Mouse (Mus musculus) embryonic facial prominence, embryonic 12.5 days (tissue): ENCODE data around the gene Gm49383. TPM values are rescaled to one million over a fixed set of nuclear protein-coding genes. Genes with fewer than 3 reads are reported as not detected.
A peak's percentile ranks its signal among the peaks of the same experiment; 100 is the strongest.

Experiments used
- ATAC-seq: fragments of 200-750 bp; cut with Nextera tagmentation; 2 replicates; pipeline ENCODE4 v1.8.0; 2017; ENCODE audit not compliant: insufficient number of reproducible peaks, insufficient read depth, low FRiP score, low TSS enrichment
- H3K27ac ChIP-seq: fragments of 300-500 bp; sonication (generic); 2 replicates; pipeline ENCODE4 v1.5.1; 2016; ENCODE audit warnings: mild to moderate bottlenecking
- H3K27me3 ChIP-seq: fragments of 300-500 bp; sonication (generic); 2 replicates; pipeline ENCODE4 v1.6.1; 2016; ENCODE audit warnings: mild to moderate bottlenecking, moderate library complexity
- H3K36me3 ChIP-seq: fragments of 300-500 bp; sonication (generic); 2 replicates; pipeline ENCODE4 v1.6.1; 2016; ENCODE audit warnings: mild to moderate bottlenecking
- H3K4me1 ChIP-seq: fragments of 300-500 bp; sonication (generic); 2 replicates; pipeline ENCODE4 v1.6.1; 2016
- H3K4me2 ChIP-seq: fragments of 300-500 bp; sonication (generic); replicated peaks from 2 replicates; pipeline ENCODE4 v1.6.1; 2016; ENCODE audit warnings: mild to moderate bottlenecking, moderate library complexity
- H3K4me3 ChIP-seq: fragments of 300-500 bp; sonication (generic); 2 replicates; pipeline ENCODE4 v1.5.1; 2016; ENCODE audit warnings: mild to moderate bottlenecking
- H3K9ac ChIP-seq: fragments of 300-500 bp; sonication (generic); 2 replicates; pipeline ENCODE4 v1.6.1; 2016; ENCODE audit warnings: mild to moderate bottlenecking, moderate library complexity
- H3K9me3 ChIP-seq: fragments of 300-500 bp; sonication (generic); 2 replicates; pipeline ENCODE4 v1.6.1; 2016; ENCODE audit warnings: mild to moderate bottlenecking, moderate library complexity
- WGBS: fragments of 180-500 bp; shearing (Covaris S2); methylation state at CpG from one replicate; pipeline ENCODE4 v1.1.7; 2016; 5-methylcytosine and 5-hydroxymethylcytosine counted together
- polyA plus RNA-seq: library from polyadenylated mRNA; unstranded; fragments of >200 nt; fragmentation: Nextera tagmentation; extraction: Ambion mirVana; gene quantifications from 2 replicates; pipeline ENCODE4 v1.2.1, GENCODE M21; 2016

Gene Gm49383
- polyA plus RNA-seq, 1 experiment from 2014 or later: 31.3 TPM

DNA sequence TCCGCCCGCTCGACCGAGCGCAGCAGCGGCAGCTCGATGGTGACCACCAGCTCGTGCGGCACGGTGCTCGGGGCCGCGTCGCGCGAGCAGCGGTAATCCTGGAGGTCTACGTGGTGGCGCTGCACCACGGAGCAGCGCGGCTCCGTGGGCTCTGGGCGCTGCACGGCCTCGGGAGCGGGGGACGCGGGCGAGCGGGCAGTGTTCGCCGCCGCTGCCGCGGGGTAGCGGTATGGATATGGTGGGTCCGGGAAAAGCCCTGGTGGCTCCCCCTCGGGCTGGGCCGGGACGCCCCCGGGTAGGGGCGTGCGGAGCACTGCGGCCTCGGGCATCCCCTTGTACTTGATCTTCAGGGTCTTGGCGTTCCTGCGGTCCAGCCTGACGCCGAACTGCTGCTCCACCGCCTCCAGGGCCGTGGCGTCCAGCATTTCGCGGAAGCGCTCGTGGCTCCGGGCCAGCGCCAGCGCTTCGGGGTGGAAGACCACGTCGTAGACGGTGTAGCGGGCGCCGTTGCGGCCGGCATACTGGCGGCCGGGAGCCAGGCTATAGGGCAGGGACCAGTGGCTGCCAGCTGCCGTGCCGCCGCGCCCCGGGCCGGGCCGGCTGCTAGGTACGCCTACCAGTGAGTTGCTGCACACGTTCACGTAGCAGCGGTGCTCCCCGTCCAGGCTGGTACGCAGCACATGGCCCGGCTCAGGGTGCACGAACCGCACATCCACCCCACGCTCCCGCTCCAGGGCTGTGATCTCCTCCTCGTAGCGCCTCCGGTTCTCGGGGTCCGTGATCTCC, 667 bp upstream of the Gm49383 start:
- peak overlapping the region; percentile 85 for H3K9ac ChIP-seq
- H3K36me3 ChIP-seq: peaks cover 23% of the 10 kb centered on the region
- H3K9me3 ChIP-seq: no peaks in the 10 kb centered on the region
- ATAC-seq: peak; percentile 70
- peak overlapping the region; percentile 88 for H3K27ac ChIP-seq
- peaks cover 21% of the 10 kb centered on the region for H3K4me1 ChIP-seq
- peak overlapping the region; percentile 89 for H3K4me3 ChIP-seq
- WGBS: under 1% methylated on average over 94 of the region's 94 CpGs
- peak overlapping the region; percentile 96 for H3K4me2 ChIP-seq
- no peaks in the 10 kb centered on the region for H3K27me3 ChIP-seq

- H3K4me2 ChIP-seq: no peak overlapping the region
- 95% methylated on average over 2 of the region's 2 CpGs for WGBS
- no peak overlapping the region for H3K4me3 ChIP-seq
- ATAC-seq: no peak
- no peaks in the 10 kb centered on the region for H3K9me3 ChIP-seq
- peaks cover 24% of the 10 kb centered on the region for H3K36me3 ChIP-seq
- peaks cover 8% of the 10 kb centered on the region for H3K4me1 ChIP-seq
- no peak overlapping the region for H3K9ac ChIP-seq
- no peaks in the 10 kb centered on the region for H3K27me3 ChIP-seq
- no peak overlapping the region for H3K27ac ChIP-seq
Measured at GRCm38 (mm10) chr12:69192637-69193036, 4.3 kb downstream of the Gm49383 start.

- ATAC-seq: no peak
- WGBS: 89% methylated on average over 5 of the region's 5 CpGs
- Histone ChIP-seq H3K9ac (no peak overlapping the region), H3K27ac (no peak overlapping the region), H3K27me3 (no peaks in the 10 kb centered on the region), H3K4me2 (no peak overlapping the region), H3K4me1 (peaks cover 16% of the 10 kb centered on the region), H3K4me3 (no peak overlapping the region), H3K36me3 (peaks cover 28% of the 10 kb centered on the region), H3K9me3 (no peaks in the 10 kb centered on the region)
Measured at GRCm38 (mm10) chr12:69191396-69191795, 5.5 kb downstream of the Gm49383 start.

DNA sequence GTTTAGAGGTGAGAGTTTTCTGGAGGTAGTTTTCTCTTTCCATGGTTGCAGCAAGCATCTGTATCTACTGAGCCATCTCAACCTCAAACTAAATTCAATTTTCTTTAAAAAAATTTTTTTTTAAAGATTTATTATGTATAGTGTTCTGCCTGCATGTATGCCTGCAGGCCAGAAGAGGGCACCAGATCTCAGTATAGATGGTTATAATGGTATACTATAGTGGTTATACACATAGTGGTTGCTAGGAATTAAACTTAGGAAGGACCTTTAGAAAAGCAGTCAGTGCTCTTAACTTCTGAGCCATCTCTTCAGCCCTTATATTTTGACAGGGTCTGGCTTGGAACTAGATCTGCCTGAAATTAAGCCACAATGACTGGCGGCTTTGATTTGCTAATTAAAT, 6.4 kb downstream of the Gm49383 start:
- no peak for ATAC-seq
- Histone ChIP-seq H3K27me3 (no peaks in the 10 kb centered on the region), H3K27ac (no peak overlapping the region)

GRCm38 (mm10) chr12:69190074-69190473, 6.8 kb downstream of the Gm49383 start:
- Histone ChIP-seq H3K27me3 (no peaks in the 10 kb centered on the region), H3K4me2 (no peak overlapping the region), H3K27ac (no peak overlapping the region), H3K4me1 (peaks cover 15% of the 10 kb centered on the region), H3K9ac (no peak overlapping the region), H3K4me3 (no peak overlapping the region), H3K9me3 (no peaks in the 10 kb centered on the region), H3K36me3 (peaks cover 28% of the 10 kb centered on the region)
- 90% methylated on average over 9 of the region's 9 CpGs for whole genome bisulfite sequencing
- ATAC-seq: no peak

More for the DNA sequence above, 6.4 kb downstream of the Gm49383 start:
- H3K36me3 ChIP-seq: peaks cover 28% of the 10 kb centered on the region
- 92% methylated on average over 1 of the region's 1 CpGs for WGBS
- no peaks in the 10 kb centered on the region for H3K9me3 ChIP-seq
- H3K4me3 ChIP-seq: no peak overlapping the region
- peaks cover 11% of the 10 kb centered on the region for H3K4me1 ChIP-seq
- no peak overlapping the region for H3K9ac ChIP-seq
- no peak overlapping the region for H3K4me2 ChIP-seq

DNA sequence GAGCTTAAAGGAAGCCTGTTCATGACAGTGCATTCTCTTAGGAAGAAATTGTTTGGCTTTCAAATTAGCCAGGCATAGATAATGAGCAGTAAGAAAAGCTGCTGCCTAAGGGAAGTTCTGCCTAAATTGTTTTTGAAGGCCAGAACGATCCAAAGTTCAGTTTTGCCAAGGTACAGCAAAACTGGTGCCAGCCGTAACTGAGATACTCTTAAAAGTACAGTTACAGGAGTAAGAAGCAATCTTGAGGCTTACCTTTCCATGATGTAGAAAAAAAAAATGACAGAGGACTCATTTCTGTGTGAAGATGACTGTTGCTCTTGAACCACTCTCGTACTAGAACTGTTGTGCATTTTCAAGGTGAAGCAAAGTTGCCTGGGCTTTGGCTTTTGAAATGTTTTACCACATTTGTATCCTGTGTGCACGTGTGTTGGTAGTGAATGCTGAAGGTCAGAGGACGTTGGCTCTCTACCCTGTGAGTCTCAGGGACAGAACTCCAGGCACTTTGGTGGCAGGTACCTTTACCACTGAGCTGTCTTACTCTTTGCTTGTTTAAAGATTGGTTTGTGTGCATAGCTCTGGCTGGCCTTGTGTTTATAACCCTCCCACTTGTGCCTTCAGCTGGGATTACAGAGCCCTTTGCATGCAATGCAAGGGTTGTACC, 10.0 kb downstream of the Gm49383 start:
- peaks cover 28% of the 10 kb centered on the region for H3K36me3 ChIP-seq

DNA sequence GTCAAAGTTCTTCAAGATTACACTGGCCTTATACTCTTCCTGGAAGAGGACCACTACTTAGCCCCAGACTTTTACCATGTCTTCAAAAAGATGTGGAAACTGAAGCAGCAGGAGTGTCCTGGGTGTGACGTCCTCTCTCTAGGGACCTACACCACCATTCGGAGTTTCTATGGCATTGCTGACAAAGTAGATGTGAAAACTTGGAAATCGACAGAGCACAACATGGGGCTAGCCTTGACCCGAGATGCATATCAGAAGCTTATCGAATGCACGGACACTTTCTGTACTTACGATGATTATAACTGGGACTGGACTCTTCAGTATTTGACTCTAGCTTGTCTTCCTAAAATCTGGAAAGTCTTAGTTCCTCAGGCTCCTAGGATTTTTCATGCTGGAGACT, 11.5 kb downstream of the Gm49383 start:
- Histone ChIP-seq H3K4me3 (peak overlapping the region; percentile 91), H3K27me3 (no peaks in the 10 kb centered on the region), H3K4me2 (peak overlapping the region; percentile 89), H3K27ac (no peak overlapping the region), H3K9me3 (no peaks in the 10 kb centered on the region), H3K9ac (peak overlapping the region; percentile 89), H3K4me1 (peaks cover 18% of the 10 kb centered on the region), H3K36me3 (peaks cover 29% of the 10 kb centered on the region)
- no peak for ATAC-seq
- 77% methylated on average over 7 of the region's 7 CpGs for WGBS

More for the DNA sequence above, 10.0 kb downstream of the Gm49383 start:
- H3K27ac ChIP-seq: no peak overlapping the region
- H3K4me2 ChIP-seq: no peak overlapping the region
- no peak overlapping the region for H3K9ac ChIP-seq
- no peak for ATAC-seq
- H3K4me1 ChIP-seq: peaks cover 18% of the 10 kb centered on the region
- H3K4me3 ChIP-seq: no peak overlapping the region
- WGBS: 70% methylated on average over 5 of the region's 5 CpGs
- H3K9me3 ChIP-seq: no peaks in the 10 kb centered on the region
- H3K27me3 ChIP-seq: no peaks in the 10 kb centered on the region

GRCm38 (mm10) chr12:69184342-69185295, 12.3 kb downstream of the Gm49383 start:
- peak; percentile 43; the same call in 1 of the 2 replicates for ATAC-seq
- H3K4me1 ChIP-seq: peaks cover 18% of the 10 kb centered on the region
- H3K27ac ChIP-seq: peak overlapping the region; percentile 89
- peak overlapping the region; percentile 89 for H3K9ac ChIP-seq
- no peaks in the 10 kb centered on the region for H3K27me3 ChIP-seq
- peak overlapping the region; percentile 91 for H3K4me3 ChIP-seq
- no peaks in the 10 kb centered on the region for H3K9me3 ChIP-seq
- H3K4me2 ChIP-seq: peak overlapping the region; percentile 89
- H3K36me3 ChIP-seq: peaks cover 22% of the 10 kb centered on the region; the same call in 1 of the 2 replicates
- 2% methylated on average over 85 of the region's 86 CpGs for WGBS

- H3K4me1 ChIP-seq: peaks cover 18% of the 10 kb centered on the region
- WGBS: under 1% methylated on average over 84 of the region's 84 CpGs
- H3K27me3 ChIP-seq: no peaks in the 10 kb centered on the region
- H3K9me3 ChIP-seq: no peaks in the 10 kb centered on the region
- H3K4me2 ChIP-seq: peak within 1 kb of the TSS; percentile 89
- H3K36me3 ChIP-seq: peaks cover 19% of the 10 kb centered on the region
- peak within 1 kb of the TSS; percentile 91 for H3K4me3 ChIP-seq
- peak within 1 kb of the TSS; percentile 89 for H3K27ac ChIP-seq
- ATAC-seq: peak; percentile 99
- peak within 1 kb of the TSS; percentile 89 for H3K9ac ChIP-seq
Measured at GRCm38 (mm10) chr12:69183583-69184308, 13.2 kb downstream of the Gm49383 start, which contains the start of the genes Rpl36al and Mgat2. Rpl36al (minus strand) TSS chr12:69184083. Mgat2 (plus strand) TSS chr12:69184157.

- no peaks in the 10 kb centered on the region for H3K9me3 ChIP-seq
- no peak overlapping the region for H3K27ac ChIP-seq
- peaks cover 12% of the 10 kb centered on the region for H3K4me1 ChIP-seq
- no peak overlapping the region for H3K4me2 ChIP-seq
- peaks cover 14% of the 10 kb centered on the region for H3K36me3 ChIP-seq
- WGBS: 87% methylated on average over 4 of the region's 4 CpGs
- no peak overlapping the region for H3K4me3 ChIP-seq
- no peak for ATAC-seq
- H3K9ac ChIP-seq: no peak overlapping the region
- H3K27me3 ChIP-seq: no peaks in the 10 kb centered on the region
Measured at GRCm38 (mm10) chr12:69181800-69182199, 15.1 kb downstream of the Gm49383 start.

GRCm38 (mm10) chr12:69179371-69179770, 17.5 kb downstream of the Gm49383 start:
- Histone ChIP-seq H3K36me3 (peaks cover 30% of the 10 kb centered on the region), H3K4me2 (no peak overlapping the region), H3K27ac (no peak overlapping the region), H3K4me3 (no peak overlapping the region), H3K4me1 (no peaks in the 10 kb centered on the region), H3K27me3 (no peaks in the 10 kb centered on the region), H3K9me3 (no peaks in the 10 kb centered on the region), H3K9ac (no peak overlapping the region)
- 59% methylated on average over 8 of the region's 12 CpGs for WGBS
- ATAC-seq: no peak
